Mouse (Mus musculus): Measurements from ENCODE around the gene Tgfa. TPM values are rescaled to one million over a fixed set of nuclear protein-coding genes. Genes with fewer than 3 reads are reported as not detected.

Gene Tgfa
- total and polyA plus RNA-seq, 2 experiments from 2014 or later: 1.1 to 7.2 TPM

- Histone ChIP-seq H3K36me3 (replicated peaks; ENCODE audit: control insufficient read depth, insufficient read depth, low read length) (no peaks in the 10 kb centered on the region), H3K9me3 (replicated peaks; ENCODE audit: control insufficient read depth, low read length) (0 out of 2 replicates have a peak, but pooled peaks cover 4% of the 10 kb centered on the region), H3K27ac (ENCODE audit: low read depth) (no peak overlapping the region), H3K4me2 (ENCODE audit: low read depth, low read length) (no peak overlapping the region), H3K4me3 (ENCODE audit: low read depth, low read length) (no peak overlapping the region), H3K27me3 (ENCODE audit: control insufficient read depth, insufficient read depth, low read length) (0 out of 2 replicates have a peak, but pooled peaks cover 8% of the 10 kb centered on the region), H3K9ac (replicated peaks; ENCODE audit: low read depth, low read length) (no peak overlapping the region), H3K4me1 (ENCODE audit: control insufficient read depth, insufficient read depth) (no peaks in the 10 kb centered on the region)
- TF ChIP-seq CTCF (IDR thresholded peaks at IDR 0.05; ENCODE audit: low read depth): no peak
- no peak for TF ChIP-seq EP300 (IDR thresholded peaks at IDR 0.05; ENCODE audit: low read depth)
- no peak for ATAC-seq (ENCODE audit: insufficient read depth, low read depth)
- 60% methylated on average over 5 of the region's 5 CpGs for WGBS
- no peak for DNase-seq (ENCODE audit: low spot score)
Measured at GRCm38 (mm10) chr6:86154006-86154405, 41.0 kb upstream of the Tgfa start.

- no peak for TF ChIP-seq CTCF (IDR thresholded peaks at IDR 0.05; ENCODE audit: low read depth)
- no peak for ATAC-seq (ENCODE audit: insufficient read depth, low read depth)
- 0 out of 2 replicates have a peak, but pooled peaks cover 4% of the 10 kb centered on the region for H3K9me3 ChIP-seq (replicated peaks; ENCODE audit: control insufficient read depth, low read length)
- no peak for DNase-seq (ENCODE audit: low spot score)
- H3K9ac ChIP-seq (replicated peaks; ENCODE audit: low read depth, low read length): no peak overlapping the region
- 0 out of 2 replicates have a peak, but pooled peaks cover 8% of the 10 kb centered on the region for H3K27me3 ChIP-seq (ENCODE audit: control insufficient read depth, insufficient read depth, low read length)
- H3K36me3 ChIP-seq (replicated peaks; ENCODE audit: control insufficient read depth, insufficient read depth, low read length): no peaks in the 10 kb centered on the region
- H3K4me3 ChIP-seq (ENCODE audit: low read depth, low read length): no peak overlapping the region
- no peaks in the 10 kb centered on the region for H3K4me1 ChIP-seq (ENCODE audit: control insufficient read depth, insufficient read depth)
- 25% methylated on average over 2 of the region's 2 CpGs for WGBS
- H3K27ac ChIP-seq (ENCODE audit: low read depth): no peak overlapping the region
- H3K4me2 ChIP-seq (ENCODE audit: low read depth, low read length): no peak overlapping the region
Measured at GRCm38 (mm10) chr6:86154481-86154880, 40.5 kb upstream of the Tgfa start.

GRCm38 (mm10) chr6:86157253-86158234 is 37.5 kb upstream of the Tgfa start:
- Histone ChIP-seq H3K27ac (ENCODE audit: low read depth) (no peak overlapping the region), H3K9ac (replicated peaks; ENCODE audit: low read depth, low read length) (no peak overlapping the region), H3K4me3 (ENCODE audit: low read depth, low read length) (no peak overlapping the region), H3K4me1 (ENCODE audit: control insufficient read depth, insufficient read depth) (no peaks in the 10 kb centered on the region), H3K27me3 (ENCODE audit: control insufficient read depth, insufficient read depth, low read length) (0 out of 2 replicates have a peak, but pooled peaks cover 8% of the 10 kb centered on the region), H3K36me3 (replicated peaks; ENCODE audit: control insufficient read depth, insufficient read depth, low read length) (no peaks in the 10 kb centered on the region), H3K4me2 (ENCODE audit: low read depth, low read length) (no peak overlapping the region), H3K9me3 (replicated peaks; ENCODE audit: control insufficient read depth, low read length) (no peaks in the 10 kb centered on the region)
- DNase-seq (ENCODE audit: low spot score): peak; percentile 23
- ATAC-seq (ENCODE audit: insufficient read depth, low read depth): peak; percentile 85
- TF ChIP-seq CTCF (IDR thresholded peaks at IDR 0.05; ENCODE audit: low read depth) (no peak), EP300 (IDR thresholded peaks at IDR 0.05; ENCODE audit: low read depth) (no peak)
- 50% methylated on average over 17 of the region's 17 CpGs for whole genome bisulfite sequencing

GRCm38 (mm10) chr6:86160878-86161277 is 34.1 kb upstream of the Tgfa start:
- Histone ChIP-seq H3K9ac (replicated peaks; ENCODE audit: low read depth, low read length) (no peak overlapping the region), H3K36me3 (replicated peaks; ENCODE audit: control insufficient read depth, insufficient read depth, low read length) (no peaks in the 10 kb centered on the region), H3K27me3 (ENCODE audit: control insufficient read depth, insufficient read depth, low read length) (no peaks in the 10 kb centered on the region), H3K9me3 (replicated peaks; ENCODE audit: control insufficient read depth, low read length) (no peaks in the 10 kb centered on the region), H3K4me3 (ENCODE audit: low read depth, low read length) (no peak overlapping the region), H3K27ac (ENCODE audit: low read depth) (no peak overlapping the region), H3K4me1 (ENCODE audit: control insufficient read depth, insufficient read depth) (no peaks in the 10 kb centered on the region), H3K4me2 (ENCODE audit: low read depth, low read length) (no peak overlapping the region)
- ATAC-seq (ENCODE audit: insufficient read depth, low read depth): no peak
- 51% methylated on average over 3 of the region's 3 CpGs for WGBS
- no peak for TF ChIP-seq CTCF (IDR thresholded peaks at IDR 0.05; ENCODE audit: low read depth)
- no peak for TF ChIP-seq EP300 (IDR thresholded peaks at IDR 0.05; ENCODE audit: low read depth)
- no peak for DNase-seq (ENCODE audit: low spot score)

GRCm38 (mm10) chr6:86161586-86161985 is 33.4 kb upstream of the Tgfa start:
- no peak for ATAC-seq (ENCODE audit: insufficient read depth, low read depth)

More at GRCm38 (mm10) chr6:86161586-86161985, 33.4 kb upstream of the Tgfa start:
- Histone ChIP-seq H3K4me3 (ENCODE audit: low read depth, low read length) (no peak overlapping the region), H3K4me2 (ENCODE audit: low read depth, low read length) (no peak overlapping the region), H3K36me3 (replicated peaks; ENCODE audit: control insufficient read depth, insufficient read depth, low read length) (no peaks in the 10 kb centered on the region), H3K4me1 (ENCODE audit: control insufficient read depth, insufficient read depth) (no peaks in the 10 kb centered on the region), H3K9ac (replicated peaks; ENCODE audit: low read depth, low read length) (no peak overlapping the region), H3K27ac (ENCODE audit: low read depth) (no peak overlapping the region), H3K9me3 (replicated peaks; ENCODE audit: control insufficient read depth, low read length) (no peaks in the 10 kb centered on the region), H3K27me3 (ENCODE audit: control insufficient read depth, insufficient read depth, low read length) (no peaks in the 10 kb centered on the region)
- DNase-seq (ENCODE audit: low spot score): no peak
- 57% methylated on average over 7 of the region's 7 CpGs for WGBS
- TF ChIP-seq EP300 (IDR thresholded peaks at IDR 0.05; ENCODE audit: low read depth) (no peak), CTCF (IDR thresholded peaks at IDR 0.05; ENCODE audit: low read depth) (no peak)
